Mouse (Mus musculus) liver, adult 10 weeks (tissue): Measurements from ENCODE around the gene Snx30. TPM values are rescaled to one million over a fixed set of nuclear protein-coding genes. Genes with fewer than 3 reads are reported as not detected.

Source experiments
- polyA plus RNA-seq: library from polyadenylated mRNA; stranded (reverse); fragments of 350-450 nt; fragmentation: Illumina TruSeq; extraction: RNeasy Lipid Tissue Mini Kit (QIAGEN cat#74804); gene quantifications from one replicate; pipeline ENCODE4 v1.2.3, GENCODE M21; 2014; ENCODE audit warnings: low read depth, low replicate concordance

Gene Snx30
- polyA plus RNA-seq = 3.3 TPM

DNA sequence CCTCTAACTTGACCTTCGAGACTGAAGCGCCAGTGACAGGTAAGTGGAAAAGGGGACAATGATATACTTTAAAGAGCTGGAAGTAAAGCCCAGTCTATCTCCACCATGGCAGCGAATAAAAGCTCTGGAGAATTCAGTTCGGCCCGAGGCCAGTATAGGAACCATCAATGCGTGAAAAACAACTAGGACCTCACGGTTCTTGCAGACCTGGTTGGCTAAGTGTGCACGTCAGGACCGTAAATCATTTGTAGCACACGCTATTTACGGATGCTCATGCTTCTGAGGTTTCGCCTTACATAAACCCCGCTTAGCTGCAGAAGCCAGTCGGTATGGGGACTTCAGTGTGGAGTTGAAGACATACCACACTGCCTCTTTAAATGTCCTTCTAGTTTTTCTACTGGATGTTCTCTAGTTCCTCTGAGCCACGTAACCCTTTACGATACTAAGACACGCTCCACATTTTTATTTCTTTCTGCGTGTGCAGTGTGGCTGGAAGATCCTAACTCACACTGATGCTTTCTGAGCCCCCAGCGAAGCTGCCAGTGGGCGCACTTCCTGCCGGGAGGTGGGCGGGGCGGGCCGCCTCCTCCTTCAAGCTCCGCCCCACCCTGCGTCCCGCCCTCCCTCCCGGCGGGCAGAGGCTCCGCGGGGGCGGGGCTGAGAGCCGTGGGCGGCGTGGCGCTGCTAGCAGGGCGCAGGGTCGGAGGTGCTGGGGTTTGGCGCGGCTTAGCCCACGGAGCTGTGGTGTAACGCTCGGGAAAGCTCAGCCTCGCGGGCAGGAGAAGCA, at the start of gene Snx30:
TSS of gene Snx30 (plus strand) at position 660 of the 787 bp plus-strand sequence.

DNA sequence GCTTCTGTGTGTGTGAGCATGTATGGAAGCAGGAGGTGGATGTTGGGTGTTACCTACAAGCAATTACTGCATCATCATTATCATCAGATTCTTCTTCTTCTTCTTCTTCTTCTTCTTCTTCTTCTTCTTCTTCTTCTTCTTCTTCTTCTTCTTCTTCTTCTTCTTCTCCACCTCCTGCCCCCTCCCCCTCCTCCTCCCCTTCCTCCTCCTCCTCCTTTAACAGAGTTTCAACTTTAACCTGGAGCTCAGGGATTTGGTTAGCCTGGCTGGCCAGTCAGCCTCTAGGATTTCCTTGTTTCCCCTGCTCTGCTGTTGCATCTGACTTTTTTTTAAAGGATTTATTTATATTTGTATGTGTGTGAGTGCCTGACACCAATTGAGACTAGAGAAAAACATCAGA, 4.2 kb upstream of the Snx30 start, which contains the start of gene Inip:
TSS of gene Inip (minus strand) at position 101 of the 400 bp plus-strand sequence.

DNA sequence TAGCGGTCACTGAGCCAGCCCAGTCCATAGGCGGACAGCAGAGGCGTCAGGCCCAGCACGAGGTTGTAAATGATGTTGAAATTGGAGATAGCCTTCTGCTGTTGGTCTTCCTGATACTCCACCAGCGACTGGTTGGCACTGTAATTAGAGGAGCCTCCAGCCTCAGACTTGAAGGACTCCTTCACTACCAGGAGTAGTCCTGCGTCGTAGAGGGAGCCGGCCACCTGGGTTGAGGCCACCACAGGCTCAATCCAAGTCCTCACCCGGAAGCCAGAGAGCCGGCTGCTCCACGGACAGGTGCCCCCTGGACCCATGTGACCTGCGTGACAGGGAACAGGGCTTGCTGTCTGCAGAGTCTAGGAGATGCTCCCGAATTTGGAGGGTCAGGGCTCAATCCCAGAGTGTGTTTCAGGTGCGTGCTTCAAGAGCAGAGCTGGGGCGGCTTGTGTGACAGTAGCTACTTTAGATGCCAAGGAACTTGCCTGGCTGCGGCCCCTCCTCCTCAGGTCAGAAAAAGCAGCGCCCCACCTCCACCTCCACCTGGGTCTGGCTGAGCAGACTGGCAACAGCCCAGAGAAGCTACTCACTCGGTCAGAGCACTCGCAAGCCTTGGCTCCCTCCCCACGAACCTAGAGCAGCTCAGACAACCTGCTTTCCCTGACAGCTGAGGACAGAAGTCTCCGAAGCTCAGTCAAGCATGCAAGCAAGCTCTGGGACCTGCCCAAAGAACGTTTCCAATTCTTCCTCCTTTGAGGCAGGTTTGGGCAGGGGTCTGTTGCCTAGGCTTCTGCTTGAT, 109.2 kb downstream of the Snx30 start, which contains the start of gene Slc46a2:
TSS of gene Slc46a2 (minus strand) at position 449 of the 796 bp plus-strand sequence.

Other genes starting within 250 kb of the Snx30 start
- 175 TPM for gene Hsdl2, start 224.3 kb upstream of the Snx30 start, polyA plus RNA-seq
- 0.98 TPM for gene E130308A19Rik, start 179.6 kb upstream of the Snx30 start, polyA plus RNA-seq
- 7.5 TPM for gene Inip, start 4.3 kb upstream of the Snx30 start, polyA plus RNA-seq
- not detected for gene Slc46a2, start 109.2 kb downstream of the Snx30 start, polyA plus RNA-seq
- gene Mup4, start 154.9 kb downstream of the Snx30 start, polyA plus RNA-seq = not detected
- gene Mup6, start 158.5 kb downstream of the Snx30 start, polyA plus RNA-seq = 0.66 TPM